Mouse (Mus musculus): ENCODE data around the gene Srrd.
"Not testable (repeated sequence)": the region's sequence is repeated elsewhere in the genome, so short reads cannot be mapped to it uniquely, and the experiment has no call there.

Gene Srrd

GRCm38 (mm10) chr5:112320379-112320778, 22.5 kb downstream of the Srrd start:
- no peak for DNase-seq (ENCODE audit: extremely low spot score, low spot score)

- DNase-seq (ENCODE audit: extremely low spot score, low spot score): not testable (repeated sequence)
These were observed 23.5 kb downstream of the Srrd start for GRCm38 (mm10) chr5:112319343-112319742.

GRCm38 (mm10) chr5:112317328-112317727, 25.5 kb downstream of the Srrd start:
- DNase-seq (ENCODE audit: extremely low spot score, low spot score): no peak

- DNase-seq (ENCODE audit: extremely low spot score, low spot score): no peak
These were observed 26.4 kb downstream of the Srrd start for GRCm38 (mm10) chr5:112316468-112316867.

- no peak for DNase-seq (ENCODE audit: extremely low spot score, low spot score)
These were observed 29.5 kb downstream of the Srrd start for GRCm38 (mm10) chr5:112313222-112313885.

GRCm38 (mm10) chr5:112305842-112306241, 37.0 kb downstream of the Srrd start:
- DNase-seq (ENCODE audit: extremely low spot score, low spot score): no peak

- DNase-seq (ENCODE audit: extremely low spot score, low spot score): no peak
These were observed 40.5 kb downstream of the Srrd start for GRCm38 (mm10) chr5:112302310-112302709.

- no peak for DNase-seq (ENCODE audit: extremely low spot score, low spot score)
These were observed 41.1 kb downstream of the Srrd start for GRCm38 (mm10) chr5:112301694-112302093.

- DNase-seq (ENCODE audit: extremely low spot score, low spot score): no peak
These were observed 42.0 kb downstream of the Srrd start for GRCm38 (mm10) chr5:112300721-112301308.

GRCm38 (mm10) chr5:112300112-112300511, 42.7 kb downstream of the Srrd start:
- no peak for DNase-seq (ENCODE audit: extremely low spot score, low spot score)

- DNase-seq (ENCODE audit: extremely low spot score, low spot score): no peak
These were observed 43.4 kb downstream of the Srrd start for GRCm38 (mm10) chr5:112299399-112299798.

GRCm38 (mm10) chr5:112298226-112298988, 44.4 kb downstream of the Srrd start:
- DNase-seq (ENCODE audit: extremely low spot score, low spot score): no peak

- no peak for DNase-seq (ENCODE audit: extremely low spot score, low spot score)
These were observed 45.6 kb downstream of the Srrd start for GRCm38 (mm10) chr5:112297257-112297656.

GRCm38 (mm10) chr5:112296404-112297181, 46.2 kb downstream of the Srrd start:
- DNase-seq (ENCODE audit: extremely low spot score, low spot score): no peak

- DNase-seq (ENCODE audit: extremely low spot score, low spot score): no peak
These were observed 47.3 kb downstream of the Srrd start for GRCm38 (mm10) chr5:112295564-112295963.

GRCm38 (mm10) chr5:112295162-112295561, 47.7 kb downstream of the Srrd start:
- no peak for DNase-seq (ENCODE audit: extremely low spot score, low spot score)

- no peak for DNase-seq (ENCODE audit: extremely low spot score, low spot score)
These were observed 48.1 kb downstream of the Srrd start for GRCm38 (mm10) chr5:112294696-112295095.

- no peak for DNase-seq (ENCODE audit: extremely low spot score, low spot score)
These were observed 49.0 kb downstream of the Srrd start for GRCm38 (mm10) chr5:112293800-112294199.

GRCm38 (mm10) chr5:112292343-112292980, 50.4 kb downstream of the Srrd start:
- no peak for DNase-seq (ENCODE audit: extremely low spot score, low spot score)

- DNase-seq (ENCODE audit: extremely low spot score, low spot score): no peak
These were observed 51.0 kb downstream of the Srrd start for GRCm38 (mm10) chr5:112291866-112292265.

- no peak for DNase-seq (ENCODE audit: extremely low spot score, low spot score)
These were observed 52.3 kb downstream of the Srrd start for GRCm38 (mm10) chr5:112290536-112290880.
